Mouse (Mus musculus) left cerebral cortex, adult 18-20 months (tissue): Measurements from ENCODE around the gene Pi16. TPM values are rescaled to one million over a fixed set of nuclear protein-coding genes. Genes with fewer than 3 reads are reported as not detected.
"Not testable (repeated sequence)": the region's sequence is repeated elsewhere in the genome, so short reads cannot be mapped to it uniquely, and the experiment has no call there.

Experiments
- DNase-seq, 2 experiments: peaks; one replicate each; pipeline ENCODE4 v3.0.0; 2021 to 2022; ENCODE audit warnings: low spot score in 2 of 2, mixed read lengths in 1 of 2
- total RNA-seq, 2 experiments: library from RNA; stranded (reverse); gene quantifications; 2 replicates each; pipeline ENCODE4 v1.2.3; 2021

The Pi16 gene
- total RNA-seq, 2 experiments from 2014 or later, result 1.4 to 2.0 TPM

DNA sequence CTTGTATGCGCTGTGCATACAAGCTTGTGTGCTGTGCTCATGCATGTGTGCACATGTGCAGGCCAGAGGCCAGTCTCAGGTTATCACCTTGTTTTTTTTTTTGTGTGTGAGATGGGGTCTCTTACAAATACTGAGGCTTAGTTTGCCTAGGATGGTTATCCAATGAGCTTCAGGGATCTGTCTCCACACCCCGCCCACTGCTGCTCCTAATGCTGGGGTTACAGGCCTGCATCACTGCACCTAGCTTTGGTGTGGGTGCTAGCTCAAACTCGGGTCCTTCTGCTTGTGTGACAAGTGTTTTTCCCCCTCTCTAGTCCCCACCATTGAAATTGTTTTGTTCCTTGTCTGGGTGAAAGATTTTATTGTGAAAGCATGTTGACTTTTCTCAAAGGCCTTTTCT is 12.7 kb downstream of the Pi16 start:
- DNase-seq, result no peak

GRCm38 (mm10) chr17:29330671-29331410 is 13.4 kb downstream of the Pi16 start:
- no peak for DNase-seq

- no peak for DNase-seq
Measured at GRCm38 (mm10) chr17:29332186-29332685, 14.8 kb downstream of the Pi16 start.

DNA sequence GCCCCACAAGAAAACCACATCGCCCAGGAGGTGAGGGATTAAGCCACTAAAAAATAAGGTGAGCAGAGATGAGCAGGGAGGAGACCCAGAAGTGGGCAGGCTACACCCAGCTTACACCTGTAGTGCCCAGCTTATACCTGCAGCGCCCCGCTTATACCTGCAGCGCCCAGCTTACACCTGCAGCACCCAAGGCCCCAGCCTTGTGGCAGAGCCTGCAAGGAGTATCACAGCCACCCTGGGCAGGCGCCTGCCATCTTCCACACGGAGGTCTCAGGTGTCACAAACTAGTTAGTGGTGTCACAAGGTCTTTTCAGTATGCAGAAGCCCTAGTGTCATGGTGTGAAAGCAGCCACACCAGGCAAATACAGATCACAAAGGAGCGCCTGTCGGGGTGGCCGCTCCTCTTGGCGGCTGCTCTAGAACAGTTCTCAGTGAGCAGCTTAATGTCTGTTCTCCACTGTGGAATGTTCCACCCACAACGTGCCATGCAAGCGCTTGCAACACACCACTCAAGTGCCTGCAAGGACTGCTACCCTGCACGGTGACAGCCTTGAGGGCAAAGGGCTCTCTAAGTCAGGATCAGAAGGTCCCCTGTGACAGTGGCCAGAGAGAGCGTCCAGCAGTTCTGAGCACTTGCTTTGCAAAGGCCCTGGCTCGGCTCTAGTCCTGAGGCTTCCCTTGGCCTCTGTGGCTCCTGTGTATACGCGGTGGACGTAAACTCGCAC is 18.9 kb downstream of the Pi16 start:
- DNase-seq, result no peak

DNA sequence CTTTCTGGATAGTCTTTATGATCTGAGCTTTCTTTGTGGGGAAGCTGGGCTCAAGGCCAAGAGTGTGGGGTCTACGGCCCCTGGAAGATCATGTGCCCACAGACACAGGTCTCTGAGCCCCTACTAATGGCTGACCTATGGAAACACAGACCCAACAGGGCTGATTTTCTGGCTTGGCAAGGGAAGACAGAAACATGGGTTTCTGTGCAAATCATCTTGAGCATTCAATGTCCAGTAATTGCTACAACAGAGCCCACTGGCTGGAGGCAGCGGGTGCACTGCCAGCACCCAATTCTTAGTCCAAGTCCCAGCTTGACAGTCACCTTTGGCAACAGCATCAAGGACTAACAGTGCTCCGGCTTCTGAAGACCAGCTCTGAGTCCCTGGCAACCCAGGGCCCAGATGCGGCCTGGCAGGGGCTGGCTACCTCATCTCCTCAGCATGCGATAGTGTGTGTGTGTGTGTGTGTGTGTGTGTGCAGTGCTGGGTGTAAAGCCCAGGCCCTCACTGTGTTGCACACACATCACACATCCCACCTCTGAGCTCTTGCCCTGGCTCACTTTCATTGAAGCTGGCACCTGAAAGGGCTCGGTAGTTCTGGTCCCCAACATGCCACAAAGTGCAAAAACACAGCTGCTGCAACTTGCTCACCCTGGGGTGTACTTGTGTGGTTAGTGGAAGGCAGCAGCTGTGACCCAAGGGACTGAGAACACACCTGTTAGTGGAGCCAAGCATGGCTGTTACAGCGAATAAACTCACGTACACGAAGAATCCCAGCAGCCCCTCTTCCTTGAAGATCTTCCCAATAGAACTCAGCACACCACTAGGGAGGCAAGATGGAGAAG is 20.7 kb downstream of the Pi16 start:
- no peak for DNase-seq

DNA sequence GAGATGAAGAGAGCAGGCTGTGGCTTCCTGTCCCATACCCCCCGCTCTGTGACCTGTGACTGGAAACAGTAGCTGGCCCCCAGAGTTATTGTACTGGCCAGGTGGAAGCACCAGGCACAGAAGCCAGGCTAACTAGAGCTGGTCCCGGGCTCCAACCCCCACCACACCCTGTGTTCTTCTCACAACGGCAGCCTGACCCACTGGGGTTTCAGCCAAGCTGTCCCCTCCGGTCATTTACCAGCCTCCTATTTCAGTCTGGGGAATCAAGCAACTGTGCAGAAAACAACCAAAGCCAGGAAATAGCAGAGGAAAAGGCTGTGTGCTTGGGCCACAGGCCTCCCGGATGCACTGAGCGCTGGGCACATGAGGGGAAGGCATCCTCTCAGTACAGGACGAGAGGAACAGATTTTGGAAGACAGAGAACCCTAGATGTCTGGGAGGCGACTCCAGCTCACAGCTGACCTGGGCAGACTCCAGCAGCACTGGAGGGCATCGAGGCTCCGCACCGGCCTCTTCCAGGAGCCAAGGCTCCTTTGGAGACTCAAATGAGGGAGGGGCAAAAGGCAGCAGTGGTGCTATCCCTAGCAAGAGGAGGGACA is 21.8 kb downstream of the Pi16 start:
- no peak for DNase-seq

- DNase-seq, result no peak
Measured at GRCm38 (mm10) chr17:29340406-29341261, 23.2 kb downstream of the Pi16 start.

DNA sequence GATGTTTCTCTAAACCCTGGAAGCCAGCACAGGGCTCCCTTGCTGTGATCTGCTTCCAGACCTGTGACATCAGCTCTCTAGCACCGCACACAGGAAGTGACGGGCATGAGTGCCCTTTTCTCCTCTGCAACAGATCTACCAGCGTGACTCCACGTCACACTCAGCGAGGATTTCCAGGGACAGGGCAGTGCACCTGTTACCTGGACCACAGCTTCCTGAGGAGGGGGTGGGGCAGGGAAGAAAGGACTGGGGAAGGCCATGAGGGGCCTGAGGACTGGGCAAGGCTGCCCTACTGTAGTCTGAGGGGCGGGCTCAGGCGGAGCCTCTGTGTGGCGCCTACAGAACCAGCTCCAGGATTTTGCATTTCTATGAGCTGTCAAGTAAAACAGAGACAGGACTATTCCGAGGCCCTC is 24.1 kb downstream of the Pi16 start:
- DNase-seq, result no peak

DNA sequence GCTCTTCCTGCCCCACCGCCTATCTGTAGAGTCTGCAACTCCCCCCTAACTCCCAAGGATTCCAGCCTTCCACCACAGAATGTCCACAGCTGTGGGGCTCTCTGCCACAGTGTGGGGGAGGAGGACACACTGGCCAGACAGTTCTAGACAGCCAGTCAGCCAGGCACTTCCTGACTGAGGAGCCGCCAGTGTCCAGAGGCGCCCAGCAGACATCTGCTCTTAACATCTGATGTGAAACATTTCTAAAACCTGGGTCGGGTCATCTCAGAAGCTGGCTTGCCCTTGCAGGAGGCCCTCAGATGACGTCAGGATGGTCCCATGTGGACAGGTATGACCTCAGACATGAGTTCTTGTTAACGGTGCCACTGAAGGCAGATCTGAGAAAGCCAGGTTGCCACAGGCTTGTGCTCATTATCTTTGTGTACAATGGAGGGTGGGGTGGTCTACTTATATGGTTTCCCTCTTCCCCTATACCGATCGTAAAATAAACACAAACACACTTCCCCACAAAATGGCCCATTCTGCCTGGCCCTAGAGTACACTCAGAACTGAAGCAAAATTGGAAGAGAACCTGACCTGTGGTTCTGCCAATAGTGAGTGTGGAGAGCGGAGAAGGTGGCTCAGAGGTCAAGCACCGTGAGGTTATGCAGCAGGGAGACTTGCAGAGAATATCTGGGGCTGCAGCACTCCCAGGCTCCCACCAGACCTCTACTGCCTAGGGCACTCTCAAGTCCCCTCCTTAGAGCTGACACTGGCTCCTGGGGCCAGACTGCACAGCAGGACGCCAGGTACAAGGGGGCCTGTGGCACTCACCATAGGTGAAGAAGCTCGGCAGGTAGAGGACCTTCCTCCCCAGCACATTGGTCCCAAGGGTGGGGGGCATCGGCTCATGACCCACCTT is 24.8 kb downstream of the Pi16 start:
- DNase-seq, result no peak

DNA sequence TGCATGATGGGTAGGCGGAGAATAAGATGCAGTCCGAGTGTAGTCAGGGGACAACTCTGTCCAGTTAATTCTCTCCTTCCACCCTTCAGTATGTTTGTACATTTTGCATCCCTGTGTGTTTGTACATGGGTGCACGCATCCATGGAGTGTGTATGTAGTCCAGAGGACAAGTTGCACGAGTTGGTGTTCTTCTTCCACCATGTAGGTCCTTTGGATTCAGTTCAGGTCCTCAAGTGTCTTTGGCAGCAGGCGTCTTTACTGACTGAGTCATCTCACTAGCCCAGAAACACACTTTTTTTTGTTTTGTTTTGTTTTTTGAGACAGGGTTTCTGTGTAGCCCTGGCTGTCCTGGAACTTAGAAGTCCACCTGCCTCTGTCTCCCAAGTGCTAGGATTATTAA is 25.8 kb downstream of the Pi16 start:
- DNase-seq, result no peak

- no peak for DNase-seq
Measured at GRCm38 (mm10) chr17:29345272-29345671, 27.8 kb downstream of the Pi16 start.

- DNase-seq, result peak; percentile 52 to 67
Measured at GRCm38 (mm10) chr17:29346496-29347125, 29.1 kb downstream of the Pi16 start.

- DNase-seq, result peak in 1 of 2 experiments; percentile 45
Measured at GRCm38 (mm10) chr17:29347126-29347644, 29.7 kb downstream of the Pi16 start.

- DNase-seq, result peak; percentile 97 to 98
Measured at GRCm38 (mm10) chr17:29347645-29348256, 30.3 kb downstream of the Pi16 start, which contains the start of gene Mtch1. TSS of gene Mtch1 (minus strand) at chr17:29347934.

DNA sequence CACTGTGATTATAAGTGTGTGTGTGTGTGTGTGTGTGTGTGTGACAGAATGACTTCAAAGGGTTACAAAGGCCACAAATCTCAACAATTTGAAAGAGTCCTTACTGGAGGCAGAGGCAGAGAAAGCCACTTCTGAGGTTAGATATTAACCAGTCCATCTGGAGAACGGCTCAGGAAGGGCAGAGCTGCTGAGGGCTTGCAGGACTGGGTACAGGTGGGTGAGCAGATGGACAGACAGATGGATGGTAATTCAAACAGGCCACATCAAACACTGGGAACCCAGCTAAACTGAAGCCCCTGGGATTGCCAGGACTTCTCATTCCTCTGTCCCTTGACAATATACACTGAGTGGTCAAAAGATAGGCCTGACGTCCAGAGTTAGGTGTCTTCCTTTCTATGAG is 31.5 kb downstream of the Pi16 start:
- no peak for DNase-seq

- not testable (repeated sequence) for DNase-seq
Measured at GRCm38 (mm10) chr17:29351056-29351455, 33.6 kb downstream of the Pi16 start.

DNA sequence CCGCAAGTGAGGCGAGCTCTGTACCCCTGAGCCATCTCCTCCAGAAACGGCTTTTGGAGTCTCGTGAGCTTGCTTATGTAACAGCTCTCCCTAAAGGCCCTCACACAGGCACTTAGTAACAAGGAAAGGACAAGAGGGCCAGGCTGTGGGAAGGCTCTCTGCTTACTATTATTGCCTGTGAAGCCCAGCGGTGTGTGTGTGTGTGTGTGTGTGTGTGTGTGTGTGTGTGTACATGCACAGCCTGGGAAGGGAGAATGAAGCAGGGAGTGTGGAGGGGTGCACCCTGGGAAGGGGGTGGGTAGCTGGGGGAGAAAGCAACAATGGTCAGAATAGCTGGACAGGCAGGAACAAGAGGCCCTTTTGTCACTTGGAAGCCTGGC is 38.0 kb downstream of the Pi16 start:
- no peak for DNase-seq
